Comparison of ENCODE assay signal across 8 mouse cellular contexts in the genomic region with DNA sequence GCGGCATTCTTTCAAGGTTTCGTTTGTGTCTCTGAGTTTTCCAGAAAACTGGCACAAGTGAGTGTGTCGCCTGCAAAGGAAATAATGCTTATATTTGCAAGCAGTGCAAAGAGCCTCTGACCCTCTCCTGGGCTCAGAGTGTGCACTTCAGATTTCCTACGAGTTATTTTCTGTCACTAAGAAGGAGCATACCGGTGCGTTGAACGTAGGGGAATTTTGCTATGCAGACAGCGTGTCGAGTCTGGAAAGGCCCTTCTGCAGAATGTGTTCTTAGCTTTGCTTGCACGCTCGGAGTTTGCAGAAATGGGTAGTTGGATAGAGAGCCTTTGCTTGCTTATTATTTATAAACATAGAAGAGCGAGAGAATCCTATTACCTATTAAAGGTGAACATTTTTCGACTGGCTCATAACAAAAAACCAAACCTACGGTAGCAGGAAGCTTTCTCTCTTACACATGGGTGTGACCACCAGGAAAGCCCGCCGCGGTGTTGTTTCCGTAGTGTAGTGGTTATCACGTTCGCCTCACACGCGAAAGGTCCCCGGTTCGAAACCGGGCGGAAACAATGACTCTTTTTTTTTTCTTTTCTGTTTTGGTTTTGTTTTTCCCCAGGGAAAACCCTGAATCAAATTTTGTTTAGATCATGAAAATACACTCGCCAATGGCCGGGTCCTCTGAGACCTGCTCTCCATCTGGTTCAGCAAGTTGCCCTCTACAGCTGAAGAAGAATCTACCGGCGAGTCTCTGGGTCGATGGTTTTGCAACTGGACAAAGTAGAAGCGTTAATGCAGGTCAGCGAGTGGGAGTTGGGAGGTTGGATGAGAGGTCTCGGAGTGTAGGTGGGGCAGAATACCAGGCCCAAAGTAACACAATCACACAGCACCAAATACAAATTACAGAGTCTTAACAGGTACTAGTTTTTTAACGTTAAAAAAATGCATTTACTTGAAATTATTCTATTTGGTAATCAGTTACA. TPM values are rescaled to one million over a fixed set of nuclear protein-coding genes. Genes with fewer than 3 reads are reported as not detected.
DNase-seq lines count a peak whose midpoint lies in the region; ATAC-seq and TF ChIP-seq lines count a peak whose summit lies in the region.

No protein-coding gene starts in this region.

- peaks cover 13% of the 10 kb centered on the region for H3K4me1 ChIP-seq in embryonic facial prominence, embryonic 10.5 days
- no peaks in the 10 kb centered on the region for H3K4me1 ChIP-seq in intestine, postnatal 0 days (replicated peaks; ENCODE audit: control insufficient read depth, insufficient read depth, low read length)
- H3K4me1 ChIP-seq in small intestine, adult 2 months (ENCODE audit: control insufficient read depth, insufficient read depth, insufficient read length, low read length): 0 out of 2 replicates have a peak, but pooled peaks cover 3% of the 10 kb centered on the region

- 0 out of 2 replicates have a peak overlapping the region, but pooled peaks have one; percentile 23 for H3K9ac ChIP-seq in intestine, postnatal 0 days (ENCODE audit: low read depth, low read length)

- peak overlapping the region; percentile 64 for H3K4me3 ChIP-seq in embryonic facial prominence, embryonic 10.5 days
- peak overlapping the region; percentile 48 for H3K4me3 ChIP-seq in intestine, postnatal 0 days (ENCODE audit: low read depth, low read length)
- peak overlapping the region; percentile 77 for H3K4me3 ChIP-seq in small intestine, adult 2 months (ENCODE audit: low read depth, low read length)

- H3K4me2 ChIP-seq in intestine, postnatal 0 days (replicated peaks; ENCODE audit: low read depth): peak overlapping the region; percentile 61

- no peaks in the 10 kb centered on the region for H3K9me3 ChIP-seq in embryonic facial prominence, embryonic 10.5 days
- no peaks in the 10 kb centered on the region for H3K9me3 ChIP-seq in intestine, postnatal 0 days (ENCODE audit: control insufficient read depth)

- no peak for TF ChIP-seq CTCF in intestine, postnatal 0 days (IDR thresholded peaks at IDR 0.05; ENCODE audit: low read depth)
- TF ChIP-seq CTCF in small intestine, adult 2 months (IDR thresholded peaks at IDR 0.05; ENCODE audit: extremely low read depth, insufficient read length, insufficient replicate concordance, low read depth, low read length): no peak

- H3K27me3 ChIP-seq in embryonic facial prominence, embryonic 10.5 days (replicated peaks; ENCODE audit: low read depth, poor library complexity, severe bottlenecking): no peaks in the 10 kb centered on the region; the same call in 1 of the 2 replicates
- no peaks in the 10 kb centered on the region for H3K27me3 ChIP-seq in intestine, postnatal 0 days (replicated peaks; ENCODE audit: control insufficient read depth, insufficient read depth, low read length)
- no peaks in the 10 kb centered on the region; the same call in 1 of the 2 replicates for H3K27me3 ChIP-seq in small intestine, adult 2 months (ENCODE audit: control insufficient read depth, insufficient read depth, low read length)

- H3K27ac ChIP-seq in embryonic facial prominence, embryonic 10.5 days (replicated peaks): peak overlapping the region; percentile 59; the same call in 1 of the 2 replicates
- H3K27ac ChIP-seq in intestine, postnatal 0 days (ENCODE audit: low read depth, low read length): peak overlapping the region; percentile 41; the same call in 1 of the 2 replicates
- no peak overlapping the region; the same call in 1 of the 2 replicates for H3K27ac ChIP-seq in small intestine, adult 2 months (ENCODE audit: insufficient read depth, low read depth, low read length)

- DNase-seq in adrenal gland, adult 8-10 months: peak; percentile 69
- DNase-seq in embryonic facial prominence, embryonic 10.5 days (ENCODE audit: low spot score): peak; percentile 91
- DNase-seq in left cerebral cortex, postnatal 36 days (ENCODE audit: low spot score in 2 of 2): peak; percentile 78 to 85
- peak; percentile 92 for DNase-seq in mesoderm, embryonic 11.5 days (ENCODE audit: low read depth, low spot score)

- 1% methylated on average over 35 of the region's 35 CpGs for WGBS in embryonic facial prominence, embryonic 10.5 days
- WGBS in intestine, postnatal 0 days: under 1% methylated on average over 35 of the region's 35 CpGs
- 2% methylated on average over 35 of the region's 35 CpGs for WGBS in small intestine, adult 2 months

- ATAC-seq in granulocyte monocyte progenitor cell, adult 5-6 weeks (replicated peaks; ENCODE audit: poor library complexity, severe bottlenecking): peak; percentile 31; the same call in 1 of the 2 replicates
- 0 out of 2 replicates have a peak, but pooled peaks have one; percentile 54 for ATAC-seq in intestine, postnatal 0 days
- no peak for ATAC-seq in megakaryocyte-erythroid progenitor cell, adult 5-6 weeks (replicated peaks; ENCODE audit: low FRiP score, low TSS enrichment, poor library complexity, severe bottlenecking)

- TF ChIP-seq POLR2A in small intestine, adult 2 months (IDR thresholded peaks at IDR 0.05; ENCODE audit: low read depth, low read length): no peak

- intact Hi-C loops in left cerebral cortex, postnatal 36 days (cut with DNase I): loop anchor here (2.0 to 10.0 kb wide), 4 partner anchors 89 to 1408 kb away; no protein-coding TSS in a partner anchor

- H3K36me3 ChIP-seq in embryonic facial prominence, embryonic 10.5 days (replicated peaks): no peaks in the 10 kb centered on the region
- no peaks in the 10 kb centered on the region for H3K36me3 ChIP-seq in intestine, postnatal 0 days (ENCODE audit: control insufficient read depth, insufficient read depth)
- H3K36me3 ChIP-seq in small intestine, adult 2 months (ENCODE audit: control insufficient read depth, insufficient read depth, low read length): no peaks in the 10 kb centered on the region

RNA-seq across cellular contexts. Expression of a gene that starts 9.0 kb away (rescaled TPM):
- total RNA-seq in adrenal gland, adult 8-10 months (2022): 10 to 100 TPM in 2 of 4 experiments, 1 to 10 TPM in 1, not detected in 1; 6.0 to 18.5 (median 12.6) TPM
- 8.0 and 8.8 TPM in 2 replicates for polyA plus RNA-seq in embryonic facial prominence, embryonic 10.5 days (2016; fragmentation: Nextera tagmentation; extraction: Ambion mirVana)
- total RNA-seq in granulocyte monocyte progenitor cell, adult 5-6 weeks (2014; fragmentation: Nextera tagmentation): 13.4 TPM in 1 of 2 replicates, not detected in the other
- total RNA-seq in granulocyte monocyte progenitor cell, adult 5-6 weeks (2017): 1,444 and 2,588 TPM in 2 replicates
- 3.4 and 5.3 TPM in 2 replicates for polyA plus RNA-seq in intestine, postnatal 0 days (2015; fragmentation: Nextera tagmentation; extraction: Ambion mirVana)
- total RNA-seq in left cerebral cortex, postnatal 36 days (2021): 10 to 100 TPM; 24.6 to 42.5 TPM
- 106 and 238 TPM in 2 replicates for polyA plus RNA-seq in small intestine, adult 2 months (2012; rRNA removed)
- total RNA-seq in megakaryocyte-erythroid progenitor cell, adult 5-6 weeks (2014; fragmentation: Nextera tagmentation): 11.1 TPM in 1 of 2 replicates, not detected in the other
- 482 and 578 TPM in 2 replicates for total RNA-seq in megakaryocyte-erythroid progenitor cell, adult 5-6 weeks (2017)

RNA-seq across cellular contexts. Expression of a gene that starts 9.3 kb away (rescaled TPM):
- total RNA-seq in adrenal gland, adult 8-10 months (2022): 10 to 100 TPM; 22.5 to 31.6 (median 25.4) TPM
- polyA plus RNA-seq in embryonic facial prominence, embryonic 10.5 days (2016; fragmentation: Nextera tagmentation; extraction: Ambion mirVana): 8.5 and 10.0 TPM in 2 replicates
- 9.6 and 80.5 TPM in 2 replicates for total RNA-seq in granulocyte monocyte progenitor cell, adult 5-6 weeks (2014; fragmentation: Nextera tagmentation)
- total RNA-seq in granulocyte monocyte progenitor cell, adult 5-6 weeks (2017): 2,021 and 2,596 TPM in 2 replicates
- polyA plus RNA-seq in intestine, postnatal 0 days (2015; fragmentation: Nextera tagmentation; extraction: Ambion mirVana): 0.90 and 1.8 TPM in 2 replicates
- 10 to 100 TPM; 13.0 to 13.3 TPM for total RNA-seq in left cerebral cortex, postnatal 36 days (2021)
- polyA plus RNA-seq in small intestine, adult 2 months (2012; rRNA removed): 34.9 and 41.4 TPM in 2 replicates
- 142 and 423 TPM in 2 replicates for total RNA-seq in megakaryocyte-erythroid progenitor cell, adult 5-6 weeks (2014; fragmentation: Nextera tagmentation)
- 812 and 1,118 TPM in 2 replicates for total RNA-seq in megakaryocyte-erythroid progenitor cell, adult 5-6 weeks (2017)

RNA-seq across cellular contexts. Expression of a gene that starts 14.8 kb away (rescaled TPM):
- 10 to 100 TPM; 42.6 to 80.0 (median 56.7) TPM for total RNA-seq in adrenal gland, adult 8-10 months (2022)
- 37.1 and 38.7 TPM in 2 replicates for polyA plus RNA-seq in embryonic facial prominence, embryonic 10.5 days (2016; fragmentation: Nextera tagmentation; extraction: Ambion mirVana)
- total RNA-seq in granulocyte monocyte progenitor cell, adult 5-6 weeks (2014; fragmentation: Nextera tagmentation): 56.3 and 74.3 TPM in 2 replicates
- 87.0 TPM in 2 replicates for total RNA-seq in granulocyte monocyte progenitor cell, adult 5-6 weeks (2017)
- polyA plus RNA-seq in intestine, postnatal 0 days (2015; fragmentation: Nextera tagmentation; extraction: Ambion mirVana): 9.4 and 9.9 TPM in 2 replicates
- total RNA-seq in left cerebral cortex, postnatal 36 days (2021): 10 to 100 TPM; 65.2 to 73.2 TPM
- 6.3 and 10.1 TPM in 2 replicates for polyA plus RNA-seq in small intestine, adult 2 months (2012; rRNA removed)
- total RNA-seq in megakaryocyte-erythroid progenitor cell, adult 5-6 weeks (2014; fragmentation: Nextera tagmentation): 56.5 and 110 TPM in 2 replicates
- 136 and 141 TPM in 2 replicates for total RNA-seq in megakaryocyte-erythroid progenitor cell, adult 5-6 weeks (2017)

RNA-seq across cellular contexts. Expression of a gene that starts 16.4 kb away (rescaled TPM):
- total RNA-seq in adrenal gland, adult 8-10 months (2022): 10 to 100 TPM in 3 of 4 experiments, 1 to 10 TPM in 1; 8.7 to 18.8 (median 13.1) TPM
- 75.8 and 77.8 TPM in 2 replicates for polyA plus RNA-seq in embryonic facial prominence, embryonic 10.5 days (2016; fragmentation: Nextera tagmentation; extraction: Ambion mirVana)
- 2.7 and 32.2 TPM in 2 replicates for total RNA-seq in granulocyte monocyte progenitor cell, adult 5-6 weeks (2014; fragmentation: Nextera tagmentation)
- 1,459 and 1,590 TPM in 2 replicates for total RNA-seq in granulocyte monocyte progenitor cell, adult 5-6 weeks (2017)
- polyA plus RNA-seq in intestine, postnatal 0 days (2015; fragmentation: Nextera tagmentation; extraction: Ambion mirVana): 12.9 and 16.0 TPM in 2 replicates
- total RNA-seq in left cerebral cortex, postnatal 36 days (2021): 10 to 100 TPM in 1 of 2 experiments, 1 to 10 TPM in 1; 8.3 to 11.2 TPM
- 22.6 and 24.8 TPM in 2 replicates for polyA plus RNA-seq in small intestine, adult 2 months (2012; rRNA removed)
- 19.5 and 69.6 TPM in 2 replicates for total RNA-seq in megakaryocyte-erythroid progenitor cell, adult 5-6 weeks (2014; fragmentation: Nextera tagmentation)
- total RNA-seq in megakaryocyte-erythroid progenitor cell, adult 5-6 weeks (2017): 882 and 1,306 TPM in 2 replicates

RNA-seq across cellular contexts. Expression of a gene that starts 16.7 kb away (rescaled TPM):
- total RNA-seq in adrenal gland, adult 8-10 months (2022): 10 to 100 TPM; 14.2 to 31.0 (median 21.9) TPM
- polyA plus RNA-seq in embryonic facial prominence, embryonic 10.5 days (2016; fragmentation: Nextera tagmentation; extraction: Ambion mirVana): 12.4 and 15.1 TPM in 2 replicates
- 83.1 and 134 TPM in 2 replicates for total RNA-seq in granulocyte monocyte progenitor cell, adult 5-6 weeks (2014; fragmentation: Nextera tagmentation)
- total RNA-seq in granulocyte monocyte progenitor cell, adult 5-6 weeks (2017): 859 and 990 TPM in 2 replicates
- 2.3 and 4.1 TPM in 2 replicates for polyA plus RNA-seq in intestine, postnatal 0 days (2015; fragmentation: Nextera tagmentation; extraction: Ambion mirVana)
- total RNA-seq in left cerebral cortex, postnatal 36 days (2021): 10 to 100 TPM; 11.8 to 12.9 TPM
- 16.9 and 21.2 TPM in 2 replicates for polyA plus RNA-seq in small intestine, adult 2 months (2012; rRNA removed)
- total RNA-seq in megakaryocyte-erythroid progenitor cell, adult 5-6 weeks (2014; fragmentation: Nextera tagmentation): 238 and 405 TPM in 2 replicates
- 313 and 664 TPM in 2 replicates for total RNA-seq in megakaryocyte-erythroid progenitor cell, adult 5-6 weeks (2017)
